Mouse (Mus musculus) spleen, postnatal 36 days (tissue): Measurements from ENCODE around the gene Col6a2.

Experiments
- DNase-seq, 2 experiments: peaks; one replicate each; pipeline ENCODE4 v3.0.0; 2022; ENCODE audit warnings: low spot score in 2 of 2, mixed read lengths in 1 of 2

The Col6a2 gene

GRCm38 (mm10) chr10:76636601-76637000 lies 13.2 kb upstream of the Col6a2 start:
- no peak for DNase-seq

DNA sequence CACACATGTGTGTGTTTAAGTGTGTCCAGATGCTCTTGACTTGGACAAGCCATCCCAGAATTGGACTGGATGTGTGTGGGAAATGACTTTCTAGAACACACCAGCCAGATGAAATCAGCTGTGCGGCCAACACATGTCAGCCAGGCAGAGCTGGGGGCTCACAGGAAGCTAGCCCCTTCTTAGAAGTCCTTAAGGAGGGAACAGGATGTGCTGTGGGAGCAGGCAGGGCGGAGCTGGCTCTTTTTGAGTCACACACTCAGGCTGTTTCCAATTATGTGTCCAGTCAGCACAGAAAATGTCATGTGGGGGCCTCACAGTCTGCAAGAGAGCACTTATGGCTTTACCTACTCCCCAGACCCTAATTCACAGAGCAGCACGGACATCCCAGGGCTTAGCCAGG lies 12.6 kb upstream of the Col6a2 start:
- no peak for DNase-seq

- no peak for DNase-seq
Measured at GRCm38 (mm10) chr10:76634584-76634983, 11.2 kb upstream of the Col6a2 start.

- no peak for DNase-seq
Measured at GRCm38 (mm10) chr10:76634094-76634571, 10.7 kb upstream of the Col6a2 start.

- no peak for DNase-seq
Measured at GRCm38 (mm10) chr10:76632630-76633029, 9.2 kb upstream of the Col6a2 start.

DNA sequence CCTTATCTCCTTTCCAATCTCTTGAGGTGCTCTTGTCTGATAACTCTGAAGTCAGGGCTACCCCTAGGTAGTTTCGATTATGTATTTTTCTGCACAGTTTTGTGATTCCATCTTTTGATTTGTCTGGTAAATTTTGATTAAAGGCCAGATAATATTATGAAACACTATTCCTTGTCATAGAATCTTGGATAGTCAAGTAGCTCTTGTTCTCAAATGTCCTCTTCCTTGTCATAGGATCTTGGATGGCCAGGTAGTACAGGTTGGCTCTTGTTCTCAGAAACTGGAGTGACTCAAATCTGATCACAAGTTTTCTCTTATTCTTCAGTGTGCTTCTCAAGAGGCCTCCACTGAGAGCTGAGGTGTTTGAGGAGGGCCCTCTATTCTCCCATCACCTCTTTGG lies 7.2 kb upstream of the Col6a2 start:
- DNase-seq: no peak

- no peak for DNase-seq
Measured at GRCm38 (mm10) chr10:76627714-76628113, 4.3 kb upstream of the Col6a2 start.

- DNase-seq: no peak
Measured at GRCm38 (mm10) chr10:76624903-76625302, 1.5 kb upstream of the Col6a2 start.

DNA sequence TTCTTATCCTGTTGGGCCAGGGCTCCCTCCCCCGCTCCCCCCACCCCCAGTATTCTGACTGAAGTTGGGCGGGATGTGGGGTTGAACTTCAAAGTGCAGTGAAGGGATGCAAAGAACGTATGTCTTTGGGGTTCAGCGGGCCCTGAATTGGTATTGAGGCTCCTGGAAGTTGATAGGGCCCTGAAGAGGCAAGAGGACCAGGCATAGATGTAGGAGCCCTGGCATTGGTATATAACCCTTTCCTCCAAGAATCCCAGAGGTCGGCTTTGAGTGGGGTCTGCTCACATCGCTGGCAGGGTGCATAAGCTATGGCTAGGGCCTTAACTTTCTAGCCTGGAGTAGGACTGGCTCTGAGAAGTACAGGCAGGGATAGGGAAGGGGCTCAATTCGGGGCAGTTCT lies 304 bp upstream of the Col6a2 start:
- no peak for DNase-seq

DNA sequence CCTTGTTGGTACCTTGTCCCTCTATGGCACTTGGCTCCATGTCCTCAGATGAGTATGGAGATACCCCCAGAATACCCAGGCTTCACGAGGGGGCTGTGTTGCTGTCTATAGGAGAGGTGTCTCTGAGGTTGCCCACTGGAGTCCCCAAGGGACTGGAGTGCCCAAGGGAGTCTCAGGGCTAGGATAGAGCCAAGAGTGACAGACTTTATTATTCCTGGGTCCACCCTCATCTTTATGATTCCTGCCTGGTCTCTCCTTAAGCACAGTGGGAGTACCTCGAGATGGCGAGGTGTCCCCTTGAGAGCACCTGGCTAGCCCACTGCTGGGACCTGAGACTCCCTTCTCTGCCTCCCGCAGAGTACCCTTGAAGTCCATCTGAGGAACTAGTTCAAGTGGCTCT lies 1.0 kb downstream of the Col6a2 start:
- no peak for DNase-seq

- DNase-seq: no peak
Measured at GRCm38 (mm10) chr10:76612473-76612872, 11.0 kb downstream of the Col6a2 start.

- DNase-seq: no peak
Measured at GRCm38 (mm10) chr10:76602690-76603089, 20.7 kb downstream of the Col6a2 start.

DNA sequence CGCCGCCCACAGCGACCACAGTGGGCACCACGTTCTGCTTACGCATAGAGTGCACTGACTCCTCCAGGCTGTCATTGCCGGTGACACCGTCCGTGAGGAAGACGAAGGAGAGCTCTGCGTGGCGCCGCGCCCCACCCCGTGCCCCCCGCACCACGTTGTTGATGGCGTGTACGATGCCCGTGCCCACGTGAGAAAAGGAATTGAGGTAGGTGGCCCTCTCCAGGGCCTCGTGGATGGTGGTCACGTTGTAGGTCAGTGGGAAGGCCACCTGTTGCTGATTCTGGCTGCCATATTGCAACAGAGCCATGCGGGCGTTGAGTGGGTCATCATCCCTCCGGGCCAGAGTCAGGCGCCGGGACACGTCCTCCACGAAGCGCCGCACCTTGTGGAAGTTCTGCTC lies 27.1 kb downstream of the Col6a2 start:
- DNase-seq: no peak

GRCm38 (mm10) chr10:76590197-76590596 lies 33.2 kb downstream of the Col6a2 start:
- DNase-seq: no peak

GRCm38 (mm10) chr10:76586190-76586589 lies 37.2 kb downstream of the Col6a2 start:
- no peak for DNase-seq

DNA sequence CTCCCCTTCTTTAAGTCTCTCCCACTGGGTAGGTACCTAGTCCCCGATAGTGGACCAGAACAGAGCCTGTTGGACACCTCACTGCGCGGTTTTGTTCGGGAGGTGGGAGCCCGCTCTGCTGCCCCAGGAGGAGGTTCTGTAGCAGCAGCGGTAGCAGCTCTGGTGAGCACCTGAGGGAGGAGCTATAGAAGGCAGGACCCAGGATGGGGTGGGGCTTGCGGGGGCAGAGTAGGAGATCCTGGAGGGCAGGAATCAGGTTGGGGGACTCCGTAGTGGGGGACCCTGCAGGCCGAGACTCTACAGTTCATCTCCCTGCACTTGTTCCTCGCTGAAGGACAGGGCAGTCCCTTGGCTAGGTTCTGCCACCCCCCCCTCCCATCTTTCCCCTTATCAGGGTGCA lies 39.3 kb downstream of the Col6a2 start:
- DNase-seq: no peak

DNA sequence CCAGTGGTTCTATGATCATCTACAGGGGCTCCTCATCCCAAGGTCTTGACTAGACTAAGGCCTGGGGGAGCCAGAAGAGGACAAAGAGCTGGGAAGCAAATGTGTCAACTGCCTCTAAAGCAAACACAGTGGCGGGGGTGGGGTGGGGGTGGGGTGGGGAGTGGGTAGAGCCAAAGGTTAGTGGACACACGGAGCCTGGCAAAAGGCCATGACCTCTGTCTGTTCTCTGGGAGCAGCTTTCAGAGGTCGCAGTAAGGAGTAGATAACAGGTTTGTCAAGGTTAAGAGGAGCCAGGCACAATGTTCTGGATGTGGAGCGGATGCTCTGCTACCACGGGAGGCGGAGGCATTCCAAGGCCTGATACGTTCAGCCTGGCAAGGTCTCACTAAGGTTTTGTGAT lies 46.5 kb downstream of the Col6a2 start:
- DNase-seq: no peak

DNA sequence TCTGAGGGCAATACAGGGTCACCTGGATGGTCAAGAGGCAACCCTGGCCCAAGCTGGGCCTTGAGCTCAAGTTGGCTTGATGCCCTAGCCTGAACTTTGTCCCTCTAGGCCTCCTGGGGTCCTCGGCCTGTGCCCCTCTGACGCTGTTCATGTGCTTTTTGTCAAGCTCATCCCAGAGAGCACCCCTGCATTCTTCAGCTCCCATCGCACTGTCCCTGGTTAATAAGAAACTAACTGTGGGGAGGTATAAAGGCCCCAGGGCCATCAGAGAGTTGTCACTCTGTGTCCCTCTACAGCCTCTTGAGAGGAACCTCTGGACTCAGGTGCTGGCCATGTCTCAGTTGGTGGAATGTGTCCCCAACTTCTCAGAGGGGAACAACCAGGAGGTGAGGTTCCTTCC lies 48.1 kb downstream of the Col6a2 start, which contains the start of gene Ftcd:
Gene Ftcd, plus strand, starts transcription at position 275 of the 400 bp plus-strand sequence.
- DNase-seq: no peak

GRCm38 (mm10) chr10:76572151-76572550 lies 51.3 kb downstream of the Col6a2 start:
- no peak for DNase-seq

- no peak for DNase-seq
Measured at GRCm38 (mm10) chr10:76571070-76571469, 52.4 kb downstream of the Col6a2 start.

DNA sequence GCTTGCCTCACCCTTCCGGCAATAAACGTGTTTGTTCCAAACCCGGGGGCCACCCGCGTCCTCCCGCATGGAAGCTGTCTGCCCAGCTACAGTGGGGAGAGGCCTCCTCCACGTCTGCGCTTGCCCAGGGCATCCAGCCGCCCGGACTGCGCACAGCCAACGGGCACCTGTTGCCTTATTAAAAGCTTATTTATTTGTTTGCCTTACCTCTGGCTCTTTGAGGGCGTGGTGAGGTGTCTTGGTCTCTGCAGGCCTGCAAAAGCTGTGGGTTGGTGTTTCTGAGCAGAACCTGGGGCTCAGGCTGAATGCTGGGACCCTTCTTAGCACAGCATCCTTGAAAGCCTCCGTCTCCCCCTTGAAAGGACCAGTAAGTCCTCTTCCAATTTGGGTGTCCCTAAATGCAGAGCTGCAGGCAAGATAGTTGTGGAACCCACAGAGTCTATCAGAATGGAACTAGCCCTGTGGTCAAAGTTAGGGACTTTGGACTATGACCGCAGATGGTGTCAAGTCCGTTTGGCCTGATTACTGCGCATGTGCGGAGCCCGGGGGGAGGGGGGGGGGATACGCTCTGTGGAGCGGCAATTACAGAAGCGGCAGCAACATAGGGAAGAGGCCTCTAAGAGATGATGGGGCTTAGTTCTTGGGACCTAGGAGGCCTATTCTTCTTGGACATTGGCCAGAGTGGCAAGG lies 53.3 kb downstream of the Col6a2 start:
- DNase-seq: no peak

DNA sequence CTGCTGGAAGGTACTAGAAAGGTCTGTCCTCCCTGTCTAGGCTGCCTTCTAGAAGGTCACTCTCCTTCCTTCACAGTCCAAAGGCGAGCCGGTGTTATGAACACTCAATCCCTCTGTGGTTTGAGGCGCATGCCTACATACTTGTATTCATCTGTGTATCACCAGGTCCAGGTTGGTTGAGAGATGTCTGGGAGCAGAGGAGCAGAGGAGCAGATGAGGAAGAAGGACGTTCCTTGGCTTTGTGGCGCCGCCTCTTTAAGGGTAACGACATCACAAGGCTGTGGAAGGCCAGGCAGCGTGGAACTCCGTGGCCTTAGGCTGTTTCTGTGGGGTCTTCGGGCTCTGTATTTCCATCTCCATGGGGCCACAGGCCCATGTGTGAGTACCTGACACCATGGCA lies 61.5 kb downstream of the Col6a2 start, which contains the start of gene Spatc1l:
Gene Spatc1l, plus strand, starts transcription at position 301 of the 400 bp plus-strand sequence.
- DNase-seq: no peak

DNA sequence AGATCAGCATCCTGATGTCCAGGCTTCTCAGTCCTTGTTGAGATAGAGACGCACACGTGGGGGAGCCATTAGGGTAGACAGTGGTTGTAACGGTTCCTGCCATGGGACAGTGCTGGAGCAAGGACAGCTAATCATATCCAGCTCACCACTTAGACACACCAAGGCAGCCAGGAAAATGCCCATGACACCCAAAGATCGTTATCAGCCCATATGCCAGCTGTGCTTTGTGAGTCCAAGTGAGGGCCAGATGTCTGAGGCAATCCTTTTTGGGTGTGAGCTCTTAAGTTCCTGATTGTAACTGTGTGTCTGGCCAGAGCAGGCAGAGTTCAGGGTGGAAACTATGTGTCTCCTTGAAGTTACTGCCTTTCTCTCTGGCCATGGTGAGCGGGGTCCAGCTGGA lies 69.4 kb downstream of the Col6a2 start:
- no peak for DNase-seq

DNA sequence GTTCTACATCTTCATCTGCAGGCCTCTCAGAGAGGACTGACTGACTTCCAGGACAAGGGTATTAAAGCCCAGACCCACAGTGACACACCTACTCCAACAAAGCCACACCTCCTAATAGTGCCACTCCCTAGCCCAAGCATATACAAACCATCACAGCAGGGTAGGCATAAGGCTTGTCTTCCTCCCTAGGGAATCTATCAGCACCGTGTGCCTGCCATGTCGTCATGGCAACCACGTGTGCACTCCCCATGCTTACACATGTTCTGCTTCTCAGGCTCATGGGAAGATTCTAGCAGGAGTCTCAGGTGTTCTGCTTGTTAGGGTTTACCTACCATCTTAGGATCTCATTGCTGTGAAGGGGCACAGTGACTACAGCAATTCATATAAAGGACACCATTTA lies 71.9 kb downstream of the Col6a2 start:
- DNase-seq: no peak
